Mouse (Mus musculus) spleen, postnatal 14 days (tissue): ENCODE data around the gene Zdhhc8.

Source experiments
- DNase-seq, 2 experiments: peaks; one replicate each; pipeline ENCODE4 v3.0.0; 2021 to 2022; ENCODE audit warnings: low spot score in 2 of 2

The Zdhhc8 gene

DNA sequence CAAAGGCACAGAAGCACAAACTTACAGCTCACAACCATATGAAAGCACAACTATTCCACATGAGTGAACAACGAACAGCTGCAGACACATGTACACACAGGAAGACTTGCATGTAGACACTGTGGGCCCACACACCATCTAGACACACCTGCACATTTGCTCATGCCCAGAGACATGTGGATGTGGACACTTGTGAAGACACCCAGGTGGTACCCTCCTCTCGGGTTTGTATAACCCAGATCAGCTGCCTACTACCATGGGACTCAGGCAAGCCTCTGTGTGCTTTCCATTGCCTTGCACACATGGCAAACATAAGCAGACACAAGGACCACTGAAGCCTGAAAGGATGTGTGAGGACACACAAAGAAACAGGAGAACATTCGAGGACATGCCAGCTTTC is 3.9 kb downstream of the Zdhhc8 start:
- DNase-seq = no peak

DNA sequence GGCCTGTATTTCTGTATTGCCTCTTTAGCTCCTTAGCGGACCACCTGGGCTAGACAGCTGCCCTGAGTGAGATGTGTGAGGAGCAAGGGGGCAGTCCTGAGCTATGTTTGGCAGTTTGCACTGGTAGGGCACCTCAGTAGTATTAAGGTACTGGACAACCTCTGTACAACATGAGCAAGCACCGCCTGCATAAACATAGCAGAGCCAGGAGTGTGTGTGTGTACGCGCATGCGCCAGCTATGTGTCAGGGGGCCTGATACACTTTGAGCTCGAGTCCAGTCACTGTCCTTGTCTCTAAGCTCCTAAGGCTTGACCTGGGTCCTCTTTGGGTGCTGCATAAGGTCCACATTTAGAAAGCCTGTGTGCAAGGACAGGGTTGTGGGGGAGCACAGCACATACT is 4.3 kb downstream of the Zdhhc8 start:
- no peak for DNase-seq

DNA sequence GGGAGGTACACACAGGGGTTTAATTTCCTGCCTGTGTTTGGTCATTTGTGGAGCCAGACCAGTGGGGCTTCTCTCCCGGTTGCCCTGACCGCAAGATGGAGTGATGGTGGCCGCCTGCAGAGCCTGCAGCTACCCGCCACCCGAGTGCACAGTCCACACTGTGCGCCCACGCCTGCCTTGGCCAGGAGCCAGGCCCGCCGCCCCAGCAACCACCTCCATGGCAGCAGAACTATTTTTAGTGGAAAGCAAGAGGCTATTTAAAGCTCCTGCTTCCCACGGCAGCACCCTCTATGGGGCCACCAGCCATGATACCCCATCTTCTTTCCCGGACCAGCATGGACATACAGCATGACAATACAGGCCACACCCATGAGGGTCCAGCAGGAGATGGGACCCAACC is 5.3 kb downstream of the Zdhhc8 start:
- no peak for DNase-seq

GRCm38 (mm10) chr16:18228856-18229255 is 6.1 kb downstream of the Zdhhc8 start:
- DNase-seq = no peak

DNA sequence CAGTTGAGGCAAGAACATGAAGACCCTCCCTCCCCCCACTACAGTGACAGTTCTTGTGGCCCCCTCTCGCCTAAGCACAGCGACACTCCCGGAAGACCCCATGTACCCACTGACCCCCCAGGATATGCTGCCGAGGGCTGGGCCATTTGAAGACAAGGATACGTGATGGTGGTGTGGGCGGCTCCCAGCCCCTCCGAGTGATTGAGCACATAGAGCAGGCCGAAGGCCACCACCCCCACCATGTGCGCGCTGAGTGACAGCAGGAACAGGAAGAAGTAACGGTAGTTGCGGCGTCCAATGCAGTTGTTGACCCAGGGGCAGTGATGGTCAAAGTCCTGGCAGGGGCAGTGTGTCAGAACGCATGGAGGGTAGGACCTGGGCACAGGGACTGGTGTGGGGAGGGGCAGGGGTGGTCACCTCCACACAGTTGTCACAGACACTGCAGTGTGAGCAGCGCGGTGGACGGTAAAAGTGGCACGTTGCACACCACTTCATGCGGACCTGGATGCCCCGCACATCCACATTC is 7.0 kb downstream of the Zdhhc8 start:
- DNase-seq = no peak

GRCm38 (mm10) chr16:18227187-18227586 is 7.7 kb downstream of the Zdhhc8 start:
- no peak for DNase-seq

GRCm38 (mm10) chr16:18222188-18222587 is 12.7 kb downstream of the Zdhhc8 start:
- DNase-seq = no peak

- no peak for DNase-seq
These were observed 13.4 kb downstream of the Zdhhc8 start for GRCm38 (mm10) chr16:18221543-18221898.

DNA sequence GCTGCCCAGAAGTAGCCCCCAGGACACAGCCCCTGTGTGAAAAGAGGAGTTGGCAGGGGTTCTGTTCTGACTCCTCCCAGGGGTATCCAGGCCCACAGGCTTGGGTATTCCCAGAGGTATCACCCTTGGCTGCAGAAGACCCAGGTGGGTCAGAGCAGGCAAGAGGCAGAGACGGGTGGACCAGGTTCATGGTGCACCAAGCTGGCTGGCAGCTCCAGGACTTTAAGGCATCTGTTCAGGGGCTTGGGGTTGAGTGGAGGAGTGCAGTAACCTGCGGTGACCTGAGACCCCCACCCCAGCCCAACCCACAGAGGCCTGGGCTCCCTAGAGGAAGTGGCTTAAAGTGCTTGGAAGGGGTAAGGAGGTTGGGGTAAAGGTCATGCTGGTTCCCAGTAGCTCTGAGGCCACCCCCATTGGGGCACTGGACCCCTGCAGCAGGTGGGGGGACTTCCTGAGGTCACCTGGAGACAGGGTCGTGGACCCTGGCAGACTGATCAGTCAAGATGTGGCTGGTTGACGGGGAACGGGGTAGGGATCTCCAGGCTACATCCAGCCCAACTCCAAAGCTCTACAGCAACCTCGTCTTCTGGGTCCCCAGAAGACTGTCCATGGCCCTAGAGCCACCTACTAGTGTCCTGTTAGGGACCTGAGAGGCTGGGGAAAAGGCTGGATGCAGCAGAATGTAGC is 13.9 kb downstream of the Zdhhc8 start:
- no peak for DNase-seq

- DNase-seq = no peak
These were observed 14.9 kb downstream of the Zdhhc8 start for GRCm38 (mm10) chr16:18220001-18220400.

DNA sequence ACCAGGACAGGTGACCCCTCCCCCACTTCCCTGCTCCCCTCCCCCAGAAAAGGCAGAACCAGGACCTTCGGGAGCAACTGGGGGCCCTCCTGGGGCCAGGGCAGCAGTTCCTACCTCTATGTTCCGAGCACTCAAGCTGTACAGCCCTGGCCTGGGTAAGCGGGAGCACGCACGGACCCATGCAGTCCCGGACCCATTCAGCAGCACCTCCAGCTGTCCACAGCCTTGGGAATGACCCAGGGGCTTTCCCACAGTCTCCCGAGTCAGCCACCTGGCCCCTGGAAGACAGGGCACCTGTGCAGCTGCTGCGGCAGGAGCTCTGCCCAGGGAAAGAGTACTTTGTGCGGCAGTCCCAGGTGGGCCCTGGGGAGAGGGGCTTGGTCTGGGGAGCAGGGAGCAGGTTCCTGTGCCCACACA is 16.3 kb downstream of the Zdhhc8 start:
- DNase-seq = no peak

DNA sequence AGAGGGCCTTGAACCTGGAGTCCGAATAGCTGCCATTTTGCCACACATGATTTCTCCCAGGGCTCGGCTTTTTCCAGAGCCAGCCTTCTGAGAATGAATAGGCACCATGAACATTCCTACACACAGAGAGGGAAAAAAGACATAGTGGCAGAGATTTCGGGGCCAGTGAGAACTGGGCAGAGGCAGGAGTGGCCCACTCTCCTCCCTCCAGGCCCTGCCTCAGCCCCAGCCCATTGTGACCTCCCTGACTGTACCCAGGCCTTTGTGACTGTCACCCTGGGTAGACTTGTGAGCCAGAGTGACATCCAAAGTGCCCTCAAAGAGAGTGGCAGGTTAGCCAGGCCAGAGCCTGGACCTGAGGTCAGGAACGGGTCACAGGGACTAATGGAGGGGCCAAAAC is 17.4 kb downstream of the Zdhhc8 start, which contains the start of gene Ccdc188:
Gene Ccdc188 (plus strand): TSS at position 301 of the 400 bp plus-strand sequence.
- DNase-seq = no peak

GRCm38 (mm10) chr16:18214858-18215257 is 20.1 kb downstream of the Zdhhc8 start:
- DNase-seq = no peak

- no peak for DNase-seq
These were observed 21.2 kb downstream of the Zdhhc8 start for GRCm38 (mm10) chr16:18213689-18214088.

DNA sequence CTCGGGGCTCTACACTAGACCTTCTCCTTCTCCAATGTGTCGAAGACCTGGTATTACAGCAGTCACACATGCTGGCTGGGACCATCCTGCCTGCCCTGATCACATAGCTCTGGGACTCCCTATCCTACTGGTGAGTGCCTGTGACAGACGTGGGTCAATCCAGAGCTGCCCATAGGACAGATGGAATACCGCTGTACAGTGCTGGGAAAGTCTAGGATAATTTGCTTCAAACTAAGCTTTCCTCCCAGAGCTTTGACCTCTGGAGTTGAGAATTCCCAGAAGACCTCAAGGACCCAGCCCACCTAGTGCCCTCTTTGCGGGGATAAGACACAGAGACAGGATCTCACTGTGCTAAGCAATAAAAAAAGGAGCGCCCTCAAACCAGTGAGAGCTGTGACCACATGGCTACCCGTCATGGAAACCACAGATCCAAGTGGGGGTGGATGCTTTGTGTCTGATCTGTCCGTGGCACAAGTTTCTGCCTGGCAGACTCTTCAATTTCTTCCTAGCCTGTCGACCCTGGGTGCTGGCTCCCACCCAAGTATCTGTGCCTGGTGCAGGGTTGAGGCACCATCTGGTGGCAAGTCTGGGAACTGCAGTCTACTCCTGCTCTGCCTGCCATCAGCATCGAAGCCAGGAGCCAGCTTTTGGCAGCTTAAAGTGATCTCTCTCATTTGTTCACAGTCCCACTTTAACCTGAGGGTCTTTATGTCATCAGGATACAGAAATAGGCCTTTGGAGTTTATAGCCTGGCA is 23.3 kb downstream of the Zdhhc8 start:
- peak; percentile 52 to 73 for DNase-seq

DNA sequence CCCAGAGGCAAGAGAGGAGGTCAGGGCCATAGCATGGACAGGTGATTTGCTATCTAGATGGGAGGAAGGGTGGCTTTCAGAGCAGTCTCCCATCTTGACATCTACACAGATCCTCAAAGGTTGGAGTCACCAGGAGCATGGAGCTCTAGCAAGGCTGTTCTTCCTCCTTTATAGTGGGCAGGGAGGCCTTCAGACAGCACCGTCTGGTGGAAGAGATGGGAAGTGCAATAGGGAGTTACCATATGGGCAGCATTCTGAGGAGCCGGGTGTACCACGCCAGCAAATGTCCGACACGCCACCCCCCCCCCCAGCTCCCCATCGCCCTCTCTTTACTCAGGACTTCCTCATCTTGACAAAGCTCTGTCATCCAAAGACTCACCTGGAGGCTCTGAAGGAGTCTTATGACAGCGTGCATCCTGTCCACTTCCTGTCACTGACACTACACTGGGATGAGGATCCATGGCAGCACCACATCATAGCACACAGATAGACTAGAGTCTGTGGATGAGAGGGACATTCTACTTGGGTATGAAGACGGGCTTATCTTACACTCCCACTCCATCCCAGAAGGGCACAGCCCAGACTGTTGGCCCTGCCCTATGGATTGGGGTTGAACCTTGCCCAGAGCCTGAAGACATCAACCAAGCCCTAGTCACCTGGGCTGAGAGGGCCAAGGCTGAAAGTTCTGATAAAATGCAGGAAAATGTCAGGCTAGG is 24.1 kb downstream of the Zdhhc8 start:
- DNase-seq = peak in 1 of 2 experiments; percentile 56

DNA sequence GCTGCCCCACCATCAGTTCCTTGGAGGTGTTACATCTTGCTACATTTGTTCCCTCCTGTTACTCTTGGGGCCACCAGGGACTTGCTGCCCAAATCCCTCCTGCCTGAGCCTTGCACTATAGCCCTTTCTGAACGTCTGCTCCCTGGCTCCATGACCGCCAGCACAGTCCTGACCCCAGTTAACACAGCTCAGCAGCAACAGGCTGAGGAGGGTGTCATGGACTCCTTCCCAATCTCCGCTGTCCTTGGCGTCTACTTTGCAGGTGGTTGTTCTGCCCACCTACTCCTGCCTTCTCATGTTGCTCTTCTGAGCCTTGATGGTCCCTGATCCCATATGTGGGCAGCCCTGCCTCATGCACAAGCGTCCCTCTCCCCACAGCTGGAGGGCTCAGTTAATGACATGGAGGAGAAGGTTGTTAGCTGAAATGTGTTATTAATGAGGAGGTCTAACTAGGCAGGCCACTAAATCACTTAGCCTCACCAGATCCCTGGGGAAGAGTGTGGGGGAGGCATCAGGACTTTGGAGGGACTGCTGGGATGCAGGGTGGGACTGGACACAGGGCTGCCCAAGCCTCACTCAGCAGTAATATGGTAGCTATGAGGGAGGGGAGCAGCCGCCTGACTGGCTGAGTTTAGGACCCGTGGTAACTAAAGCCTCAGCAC is 31.4 kb downstream of the Zdhhc8 start:
- DNase-seq = no peak

GRCm38 (mm10) chr16:18202061-18202460 is 32.9 kb downstream of the Zdhhc8 start:
- DNase-seq = no peak

GRCm38 (mm10) chr16:18201620-18202019 is 33.3 kb downstream of the Zdhhc8 start:
- DNase-seq = no peak

- no peak for DNase-seq
These were observed 34.9 kb downstream of the Zdhhc8 start for GRCm38 (mm10) chr16:18200062-18200461.

- no peak for DNase-seq
These were observed 36.4 kb downstream of the Zdhhc8 start for GRCm38 (mm10) chr16:18198365-18199098.
